In the genomic region with DNA sequence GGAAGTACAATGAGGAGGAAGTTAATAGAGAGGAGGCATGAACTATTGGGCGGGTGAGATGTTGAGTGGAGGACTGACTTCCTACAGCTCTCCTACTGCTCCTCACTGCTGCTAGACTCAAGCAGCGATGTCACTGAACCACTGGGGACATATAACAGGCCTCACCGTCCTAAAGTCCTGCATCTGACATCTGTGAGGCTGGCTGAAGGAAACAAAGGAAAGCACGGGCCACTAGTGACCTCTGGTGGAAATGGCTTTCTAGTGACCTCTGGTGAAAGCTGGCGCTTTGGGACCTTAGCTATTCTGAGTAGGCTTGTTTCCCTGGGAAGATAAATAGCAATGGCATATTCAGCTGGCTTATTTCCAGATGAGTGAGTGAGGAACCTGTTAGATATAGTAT, we compare ENCODE assay signal across 7 mouse cellular contexts. TPM values are rescaled to one million over a fixed set of nuclear protein-coding genes. Genes with fewer than 3 reads are reported as not detected.
DNase-seq lines count a peak whose midpoint lies in the region; ATAC-seq and TF ChIP-seq lines count a peak whose summit lies in the region.

No protein-coding gene starts in this region.

- no peak overlapping the region for H3K9ac ChIP-seq in kidney, postnatal 0 days (ENCODE audit: low read depth, low read length)
- H3K9ac ChIP-seq in limb, embryonic 14.5 days (ENCODE audit: low read depth, low read length, severe bottlenecking), result no peak overlapping the region

- no peak for TF ChIP-seq POLR2A in brain, embryonic 14.5 days (IDR thresholded peaks at IDR 0.05; ENCODE audit: borderline replicate concordance, extremely low read depth, insufficient read depth, insufficient read length, poor library complexity, severe bottlenecking)
- TF ChIP-seq POLR2A in limb, embryonic 14.5 days (IDR thresholded peaks at IDR 0.05; ENCODE audit: borderline replicate concordance, extremely low read depth, insufficient read depth, insufficient read length), result no peak

- 0 out of 2 replicates have a peak, but pooled peaks cover 3% of the 10 kb centered on the region for H3K36me3 ChIP-seq in kidney, postnatal 0 days (ENCODE audit: insufficient read depth, low read length)
- no peaks in the 10 kb centered on the region for H3K36me3 ChIP-seq in limb, embryonic 14.5 days (ENCODE audit: control insufficient read depth, insufficient read depth, low read length)

- no peak overlapping the region for H3K4me2 ChIP-seq in kidney, postnatal 0 days (ENCODE audit: low read length)
- no peak overlapping the region for H3K4me2 ChIP-seq in limb, embryonic 14.5 days (replicated peaks; ENCODE audit: low read depth, low read length, severe bottlenecking)

- peak; percentile 58; the same call in 1 of the 2 replicates for TF ChIP-seq CTCF in kidney, postnatal 0 days (IDR thresholded peaks at IDR 0.05; ENCODE audit: low read depth)
- TF ChIP-seq CTCF in brain, embryonic 14.5 days (IDR thresholded peaks at IDR 0.05; ENCODE audit: borderline replicate concordance, extremely low read depth, insufficient read depth, insufficient read length), result peak; percentile 27; the same call in 1 of the 2 replicates

- WGBS in kidney, postnatal 0 days, result 38% methylated on average over 5 of the region's 5 CpGs
- WGBS in limb, embryonic 14.5 days, result 37% methylated on average over 5 of the region's 5 CpGs

- H3K4me3 ChIP-seq in kidney, postnatal 0 days (replicated peaks; ENCODE audit: low read depth, low read length), result no peak overlapping the region
- H3K4me3 ChIP-seq in limb, embryonic 14.5 days (replicated peaks; ENCODE audit: low read length), result no peak overlapping the region

- H3K27ac ChIP-seq in kidney, postnatal 0 days, result no peak overlapping the region
- H3K27ac ChIP-seq in limb, embryonic 14.5 days (replicated peaks; ENCODE audit: low read depth, low read length), result no peak overlapping the region

- H3K4me1 ChIP-seq in kidney, postnatal 0 days (replicated peaks; ENCODE audit: insufficient read depth, low read length), result no peaks in the 10 kb centered on the region
- no peaks in the 10 kb centered on the region for H3K4me1 ChIP-seq in limb, embryonic 14.5 days (ENCODE audit: control insufficient read depth, insufficient read depth, low read length)

- DNase-seq in kidney, postnatal 0 days (ENCODE audit: low spot score), result peak; percentile 41
- no peak for DNase-seq in kidney, adult 18-20 months
- DNase-seq in Muller cell, postnatal 12 days (ENCODE audit: inconsistent ontology term), result peak; percentile 19
- peak; percentile 15 for DNase-seq in brain, embryonic 14.5 days (ENCODE audit: low read depth)
- peak; percentile 18 for DNase-seq in limb, embryonic 14.5 days (ENCODE audit: low spot score)
- DNase-seq in right cerebral cortex, postnatal 25 days, result no peak
- no peak for DNase-seq in left cerebral cortex, postnatal 10 days (ENCODE audit: extremely low spot score in 1 of 2, low spot score in 2 of 2)

- no peaks in the 10 kb centered on the region for H3K9me3 ChIP-seq in kidney, postnatal 0 days (replicated peaks; ENCODE audit: low read length)
- no peaks in the 10 kb centered on the region for H3K9me3 ChIP-seq in limb, embryonic 14.5 days (ENCODE audit: control insufficient read depth, low read length)

- no peaks in the 10 kb centered on the region for H3K27me3 ChIP-seq in kidney, postnatal 0 days (ENCODE audit: insufficient read depth, low read length)
- H3K27me3 ChIP-seq in limb, embryonic 14.5 days (ENCODE audit: control insufficient read depth, insufficient read depth, low read length), result no peaks in the 10 kb centered on the region

- intact Hi-C loops in left cerebral cortex, postnatal 10 days (cut with DNase I), result no loop called here

- no peak for ATAC-seq in kidney, postnatal 0 days (replicated peaks; ENCODE audit: low FRiP score, low read depth)
- ATAC-seq in limb, embryonic 14.5 days (ENCODE audit: low FRiP score, low read depth), result no peak

RNA-seq across cellular contexts. Expression of a gene that starts 34.3 kb away (rescaled TPM):
- polyA plus RNA-seq in kidney, postnatal 0 days (2015; fragmentation: Nextera tagmentation; extraction: Ambion mirVana), result 17.3 and 21.5 TPM in 2 replicates
- 2.1 and 3.3 TPM in 2 replicates for polyA plus RNA-seq in brain, embryonic 14.5 days (2012; rRNA removed)
- 0.85 and 1.2 TPM in 2 replicates for polyA plus RNA-seq in limb, embryonic 14.5 days (2012; rRNA removed)
- polyA plus RNA-seq in limb, embryonic 14.5 days (2014; fragmentation: Nextera tagmentation; extraction: Ambion mirVana), result 2.3 and 2.8 TPM in 2 replicates
- total RNA-seq in left cerebral cortex, postnatal 10 days (2021), result under 1 TPM; 0.34 TPM

RNA-seq across cellular contexts. Expression of a gene that starts 42.6 kb away (rescaled TPM):
- polyA plus RNA-seq in kidney, postnatal 0 days (2015; fragmentation: Nextera tagmentation; extraction: Ambion mirVana), result 7.8 and 11.2 TPM in 2 replicates
- polyA plus RNA-seq in brain, embryonic 14.5 days (2012; rRNA removed), result 13.4 and 19.2 TPM in 2 replicates
- 44.8 and 46.2 TPM in 2 replicates for polyA plus RNA-seq in limb, embryonic 14.5 days (2012; rRNA removed)
- 41.5 and 50.4 TPM in 2 replicates for polyA plus RNA-seq in limb, embryonic 14.5 days (2014; fragmentation: Nextera tagmentation; extraction: Ambion mirVana)
- 1 to 10 TPM in 1 of 2 experiments, under 1 TPM in 1; 0.62 to 1.6 TPM for total RNA-seq in left cerebral cortex, postnatal 10 days (2021)

Comparison
In these comparisons a context has a peak if more than half of its experiments do, and no peak if none do; other contexts are left out.
1. DNase-seq: peak in kidney, postnatal 0 days (single experiment), Muller cell, postnatal 12 days (single experiment), brain, embryonic 14.5 days (single experiment) and limb, embryonic 14.5 days (single experiment); none in kidney, adult 18-20 months (single experiment), right cerebral cortex, postnatal 25 days (single experiment) and left cerebral cortex, postnatal 10 days (0 of 2).